Mouse (Mus musculus): ENCODE results near the gene Pon1.
"Not testable (repeated sequence)": the region's sequence is repeated elsewhere in the genome, so short reads cannot be mapped to it uniquely, and the experiment has no call there.

Pon1 gene

GRCm38 (mm10) chr6:5193693-5194092 lies at the start of gene Pon1:
Gene Pon1 (minus strand): TSS chr6:5193946.
- no peak for DNase-seq

- DNase-seq, result no peak
These were observed 45.1 kb upstream of the Pon1 start for GRCm38 (mm10) chr6:5238799-5239198.

GRCm38 (mm10) chr6:5237510-5237909 lies 43.8 kb upstream of the Pon1 start:
- DNase-seq, result no peak

- DNase-seq, result no peak
These were observed 43.2 kb upstream of the Pon1 start for GRCm38 (mm10) chr6:5236843-5237371.

GRCm38 (mm10) chr6:5234563-5234962 lies 40.8 kb upstream of the Pon1 start:
- DNase-seq, result no peak

GRCm38 (mm10) chr6:5233812-5234211 lies 40.1 kb upstream of the Pon1 start:
- DNase-seq, result no peak

- no peak for DNase-seq
These were observed 38.3 kb upstream of the Pon1 start for GRCm38 (mm10) chr6:5232022-5232421.

- peak; percentile 19 to 45 for DNase-seq
These were observed 36.5 kb upstream of the Pon1 start for GRCm38 (mm10) chr6:5230261-5230660.

- not testable (repeated sequence) for DNase-seq
These were observed 29.8 kb upstream of the Pon1 start for GRCm38 (mm10) chr6:5223551-5223950.

GRCm38 (mm10) chr6:5222080-5222479 lies 28.3 kb upstream of the Pon1 start:
- no peak for DNase-seq

- DNase-seq, result no peak
These were observed 24.4 kb upstream of the Pon1 start for GRCm38 (mm10) chr6:5218190-5218589.

GRCm38 (mm10) chr6:5207817-5208216 lies 14.1 kb upstream of the Pon1 start:
- no peak for DNase-seq

- no peak for DNase-seq
These were observed 6.2 kb upstream of the Pon1 start for GRCm38 (mm10) chr6:5199916-5200315.

- no peak for DNase-seq
These were observed 5.7 kb upstream of the Pon1 start for GRCm38 (mm10) chr6:5199376-5199905.

GRCm38 (mm10) chr6:5198590-5198989 lies 4.8 kb upstream of the Pon1 start:
- DNase-seq, result no peak

GRCm38 (mm10) chr6:5190761-5191160 lies 3.0 kb downstream of the Pon1 start:
- DNase-seq, result no peak

- no peak for DNase-seq
These were observed 4.2 kb downstream of the Pon1 start for GRCm38 (mm10) chr6:5189507-5189906.

GRCm38 (mm10) chr6:5188938-5189337 lies 4.8 kb downstream of the Pon1 start:
- DNase-seq, result no peak

- DNase-seq, result no peak
These were observed 5.7 kb downstream of the Pon1 start for GRCm38 (mm10) chr6:5188036-5188435.

- no peak for DNase-seq
These were observed 6.2 kb downstream of the Pon1 start for GRCm38 (mm10) chr6:5187586-5187985.

GRCm38 (mm10) chr6:5186229-5186950 lies 7.4 kb downstream of the Pon1 start:
- no peak for DNase-seq

- no peak for DNase-seq
These were observed 13.1 kb downstream of the Pon1 start for GRCm38 (mm10) chr6:5180645-5181044.

GRCm38 (mm10) chr6:5179189-5179588 lies 14.6 kb downstream of the Pon1 start:
- no peak for DNase-seq
